Mouse (Mus musculus) CD4-positive, CD25-positive, alpha-beta regulatory T cell, adult 2 months (primary cell): ENCODE measurements around the gene Mpnd.

Source experiments
- DNase-seq: peaks from one replicate; pipeline ENCODE4 v3.0.0-alpha.2; 2012; ENCODE audit warnings: low read depth, low spot score

Gene Mpnd

GRCm38 (mm10) chr17:56005415-56006061 is at the start of gene Mpnd, which contains the start of gene Stap2:
TSS of gene Mpnd (plus strand) at chr17:56005711.
TSS of gene Stap2 (minus strand) at chr17:56005584.
- DNase-seq: peak; percentile 92

- DNase-seq: peak; percentile 67
These were observed 49.4 kb upstream of the Mpnd start for GRCm38 (mm10) chr17:55956129-55956528.

- no peak for DNase-seq
These were observed 48.9 kb upstream of the Mpnd start for GRCm38 (mm10) chr17:55956591-55956990.

- DNase-seq: peak; percentile 86
These were observed 48.3 kb upstream of the Mpnd start for GRCm38 (mm10) chr17:55957168-55957567.

GRCm38 (mm10) chr17:55957726-55958583 is 47.6 kb upstream of the Mpnd start:
- DNase-seq: no peak

GRCm38 (mm10) chr17:55958584-55958886 is 47.0 kb upstream of the Mpnd start:
- no peak for DNase-seq

- DNase-seq: peak; percentile 95
These were observed 46.4 kb upstream of the Mpnd start, which contains the start of gene Yju2 for GRCm38 (mm10) chr17:55958918-55959728. TSS of gene Yju2 (plus strand) at chr17:55959099.

GRCm38 (mm10) chr17:55959946-55960740 is 45.4 kb upstream of the Mpnd start:
- DNase-seq: no peak

GRCm38 (mm10) chr17:55960791-55961190 is 44.7 kb upstream of the Mpnd start:
- no peak for DNase-seq

- no peak for DNase-seq
These were observed 43.9 kb upstream of the Mpnd start for GRCm38 (mm10) chr17:55961631-55962030.

GRCm38 (mm10) chr17:55963171-55963570 is 42.3 kb upstream of the Mpnd start:
- DNase-seq: no peak

- no peak for DNase-seq
These were observed 41.0 kb upstream of the Mpnd start for GRCm38 (mm10) chr17:55964496-55964895.

GRCm38 (mm10) chr17:55964996-55965395 is 40.5 kb upstream of the Mpnd start:
- DNase-seq: no peak

GRCm38 (mm10) chr17:55967186-55967585 is 38.3 kb upstream of the Mpnd start:
- DNase-seq: no peak

- DNase-seq: no peak
These were observed 37.3 kb upstream of the Mpnd start for GRCm38 (mm10) chr17:55968210-55968609.

- no peak for DNase-seq
These were observed 36.0 kb upstream of the Mpnd start for GRCm38 (mm10) chr17:55969560-55969959.

- DNase-seq: no peak
These were observed 35.3 kb upstream of the Mpnd start, which contains the start of gene Shd for GRCm38 (mm10) chr17:55969966-55970891. TSS of gene Shd (plus strand) at chr17:55970467.

GRCm38 (mm10) chr17:55971453-55971852 is 34.1 kb upstream of the Mpnd start:
- no peak for DNase-seq

- peak; percentile 87 for DNase-seq
These were observed 29.2 kb upstream of the Mpnd start for GRCm38 (mm10) chr17:55976255-55976862.

GRCm38 (mm10) chr17:55977301-55977700 is 28.2 kb upstream of the Mpnd start:
- DNase-seq: no peak
